Mouse (Mus musculus): ENCODE measurements around the gene Oprl1. TPM values are rescaled to one million over a fixed set of nuclear protein-coding genes. Genes with fewer than 3 reads are reported as not detected.
A peak's percentile ranks its signal among the peaks of the same experiment; 100 is the strongest.

Oprl1 gene
- polyA plus RNA-seq, 1 experiment from 2014 or later: 17.3 TPM

DNA sequence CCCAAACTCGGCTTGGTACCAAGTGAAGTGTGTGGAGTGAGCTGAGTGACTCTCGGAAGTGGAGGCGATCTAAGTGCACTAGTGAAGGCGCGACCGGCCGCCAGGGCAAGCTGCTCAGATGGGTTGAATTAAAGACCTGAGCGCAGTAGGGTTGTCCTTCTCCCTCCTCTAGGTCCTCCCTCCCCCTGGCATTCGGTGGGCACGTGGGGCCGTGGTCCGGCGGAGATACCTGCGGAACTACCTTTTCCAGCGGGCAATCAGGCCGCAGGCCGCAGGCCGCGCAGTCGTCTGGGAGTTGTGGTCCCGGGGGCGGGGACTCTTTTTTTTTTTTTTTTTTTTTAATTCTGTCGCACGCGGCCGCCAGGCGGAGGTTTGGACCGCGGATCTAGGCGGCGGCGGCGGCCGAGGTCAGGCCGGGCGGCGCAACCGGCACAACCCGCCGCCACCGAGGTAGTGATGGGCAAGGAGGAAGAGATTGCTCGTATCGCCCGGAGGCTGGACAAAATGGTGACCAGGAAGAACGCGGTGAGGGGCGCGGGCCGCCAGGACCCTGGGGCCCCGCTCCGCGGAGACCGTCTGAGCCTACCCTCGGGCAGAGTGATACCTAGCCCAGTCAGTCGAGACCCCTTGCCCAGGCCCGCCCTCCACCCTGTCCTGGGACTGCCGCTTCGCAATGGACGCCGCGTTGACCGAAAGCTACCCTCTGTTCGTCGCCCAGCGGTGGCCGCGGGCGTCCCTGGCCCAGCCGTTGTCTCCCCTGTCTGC, 34.7 kb upstream of the Oprl1 start, which contains the start of gene Tcea2:
Gene Tcea2, plus strand, starts transcription at position 360 of the 765 bp plus-strand sequence.
- peak within 1 kb of the TSS; percentile 91 for H3K27ac ChIP-seq
- H3K9me3 ChIP-seq: no peaks in the 10 kb centered on the region
- DNase-seq (ENCODE audit: low spot score): peak; percentile 82
- 0 out of 2 replicates have a peak, but pooled peaks cover 6% of the 10 kb centered on the region for H3K27me3 ChIP-seq (ENCODE audit: insufficient read depth, poor library complexity, severe bottlenecking)
- peak within 1 kb of the TSS; percentile 65 for H3K4me3 ChIP-seq
- peaks cover 47% of the 10 kb centered on the region for H3K4me1 ChIP-seq (replicated peaks)
- H3K36me3 ChIP-seq: 0 out of 2 replicates have a peak, but pooled peaks cover 8% of the 10 kb centered on the region
- WGBS: under 1% methylated on average over 69 of the region's 69 CpGs

DNA sequence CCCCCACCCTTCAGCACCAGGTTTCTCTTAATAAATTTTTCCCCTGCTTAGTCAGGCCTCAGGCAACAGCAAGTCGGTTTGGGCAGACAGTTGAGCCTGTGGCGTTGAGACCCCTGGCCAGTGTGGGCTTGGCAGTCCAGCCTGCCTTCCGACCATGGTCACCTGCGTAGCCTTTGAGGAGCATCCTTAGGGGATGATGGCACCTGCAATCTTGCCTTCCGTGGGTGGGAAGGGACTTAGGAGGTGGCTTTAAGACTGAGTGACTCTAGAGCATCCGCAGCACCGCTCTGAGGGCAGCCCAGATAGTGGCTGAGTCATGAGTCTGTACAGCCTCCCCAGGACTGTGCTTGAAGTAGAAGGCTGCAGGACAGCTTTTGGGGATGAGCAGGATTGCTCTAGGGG, 34.1 kb upstream of the Oprl1 start:
- H3K27ac ChIP-seq: peak overlapping the region; percentile 91
- DNase-seq (ENCODE audit: low spot score): no peak
- 0 out of 2 replicates have a peak, but pooled peaks cover 6% of the 10 kb centered on the region for H3K27me3 ChIP-seq (ENCODE audit: insufficient read depth, poor library complexity, severe bottlenecking)
- peaks cover 41% of the 10 kb centered on the region for H3K4me1 ChIP-seq (replicated peaks)
- no peaks in the 10 kb centered on the region for H3K9me3 ChIP-seq
- H3K36me3 ChIP-seq: peaks cover 11% of the 10 kb centered on the region
- WGBS: 23% methylated on average over 7 of the region's 7 CpGs
- peak overlapping the region; percentile 65 for H3K4me3 ChIP-seq

DNA sequence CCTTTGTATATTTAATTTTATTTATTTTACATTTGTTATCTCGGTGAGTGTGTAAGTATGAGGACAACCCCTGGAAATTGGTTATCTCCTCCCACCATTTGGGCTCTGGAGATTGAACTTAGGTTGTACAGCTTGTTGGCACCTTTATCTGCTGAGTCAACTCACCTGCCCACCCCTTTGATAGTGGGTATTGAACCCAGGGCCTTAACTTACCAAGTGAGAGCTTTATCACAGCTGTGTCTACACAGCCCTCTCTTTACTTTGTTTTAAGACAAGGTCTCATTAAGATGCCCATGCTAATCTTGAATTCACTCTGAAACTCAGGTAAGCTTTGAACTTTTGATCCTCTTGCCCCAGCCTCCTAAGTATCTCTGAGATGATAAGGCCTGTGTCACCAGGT, 32.8 kb upstream of the Oprl1 start:
- no peak for DNase-seq (ENCODE audit: low spot score)
- Histone ChIP-seq H3K27me3 (ENCODE audit: insufficient read depth, poor library complexity, severe bottlenecking) (0 out of 2 replicates have a peak, but pooled peaks cover 6% of the 10 kb centered on the region), H3K4me1 (replicated peaks) (peaks cover 29% of the 10 kb centered on the region), H3K9me3 (no peaks in the 10 kb centered on the region), H3K36me3 (peaks cover 23% of the 10 kb centered on the region), H3K4me3 (no peak overlapping the region), H3K27ac (no peak overlapping the region)
- 97% methylated on average over 1 of the region's 1 CpGs for WGBS

DNA sequence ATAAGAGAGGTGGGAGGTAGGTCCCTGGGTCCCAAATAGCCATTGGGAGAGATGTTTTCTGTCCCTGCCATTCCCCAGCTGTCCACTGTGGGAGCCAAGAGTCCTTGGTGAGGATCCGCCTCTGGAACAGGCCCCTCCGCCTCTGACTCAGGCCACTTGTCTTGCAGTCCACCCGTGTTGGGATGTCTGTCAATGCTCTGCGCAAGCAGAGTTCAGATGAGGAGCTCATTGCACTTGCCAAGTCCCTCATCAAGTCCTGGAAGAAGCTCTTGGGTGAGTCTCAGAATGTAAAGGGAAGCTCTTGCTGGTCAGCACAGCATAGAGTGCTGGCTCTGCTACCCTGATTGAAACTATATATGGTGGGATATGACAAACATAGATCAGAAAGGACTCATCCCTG, 31.4 kb upstream of the Oprl1 start:
- Histone ChIP-seq H3K36me3 (peaks cover 37% of the 10 kb centered on the region), H3K9me3 (no peaks in the 10 kb centered on the region), H3K4me1 (replicated peaks) (peaks cover 24% of the 10 kb centered on the region), H3K27ac (no peak overlapping the region), H3K27me3 (ENCODE audit: insufficient read depth, poor library complexity, severe bottlenecking) (0 out of 2 replicates have a peak, but pooled peaks cover 6% of the 10 kb centered on the region), H3K4me3 (no peak overlapping the region)
- WGBS: 63% methylated on average over 4 of the region's 4 CpGs
- DNase-seq (ENCODE audit: low spot score): no peak

DNA sequence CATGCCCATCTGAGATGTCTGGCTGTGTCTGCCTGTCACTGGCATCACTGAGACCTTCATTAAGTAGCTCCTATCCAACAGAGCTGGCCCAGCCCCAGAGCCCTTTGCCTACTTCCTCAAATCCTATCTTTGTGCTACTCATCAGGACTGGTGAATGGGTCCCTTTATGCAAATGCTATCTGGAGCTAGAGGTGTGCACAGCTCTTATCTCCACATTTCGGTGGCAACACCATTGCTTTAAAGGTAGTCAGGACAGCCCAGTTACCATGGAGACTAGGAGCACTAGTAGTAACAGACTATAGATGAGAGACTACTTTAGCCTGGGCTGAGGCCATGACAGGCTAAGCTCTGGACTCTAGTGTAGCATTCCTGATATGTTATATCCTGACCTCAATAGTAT, 30.1 kb upstream of the Oprl1 start:
- H3K27ac ChIP-seq: no peak overlapping the region
- no peak overlapping the region for H3K4me3 ChIP-seq
- peaks cover 51% of the 10 kb centered on the region for H3K36me3 ChIP-seq
- no peak for DNase-seq (ENCODE audit: low spot score)
- WGBS: 88% methylated on average over 1 of the region's 1 CpGs
- H3K4me1 ChIP-seq (replicated peaks): peaks cover 15% of the 10 kb centered on the region
- H3K9me3 ChIP-seq: no peaks in the 10 kb centered on the region
- 0 out of 2 replicates have a peak, but pooled peaks cover 6% of the 10 kb centered on the region for H3K27me3 ChIP-seq (ENCODE audit: insufficient read depth, poor library complexity, severe bottlenecking)

DNA sequence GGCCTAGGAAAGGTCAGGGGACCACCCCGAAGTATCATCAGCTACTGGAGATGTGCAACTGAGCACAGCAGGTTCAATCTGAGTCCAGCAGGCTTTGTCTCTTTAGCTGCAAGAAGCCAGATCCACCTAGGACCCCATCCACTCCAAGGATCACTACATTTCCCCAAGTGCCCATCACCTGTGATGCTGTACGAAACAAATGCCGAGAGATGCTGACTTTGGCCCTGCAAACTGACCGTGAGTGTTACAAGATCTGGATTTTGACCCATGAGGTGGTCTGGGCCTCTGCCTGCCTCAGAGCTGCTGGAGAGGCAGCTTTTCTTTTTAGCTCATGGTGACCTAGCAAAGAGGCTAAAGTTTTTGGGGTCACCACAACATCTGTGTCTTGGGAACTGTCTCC, 29.1 kb upstream of the Oprl1 start:
- H3K4me1 ChIP-seq (replicated peaks): peaks cover 7% of the 10 kb centered on the region
- 97% methylated on average over 4 of the region's 4 CpGs for whole genome bisulfite sequencing
- H3K27ac ChIP-seq: no peak overlapping the region
- DNase-seq (ENCODE audit: low spot score): no peak
- H3K36me3 ChIP-seq: peaks cover 60% of the 10 kb centered on the region
- H3K4me3 ChIP-seq: no peak overlapping the region
- 0 out of 2 replicates have a peak, but pooled peaks cover 5% of the 10 kb centered on the region for H3K27me3 ChIP-seq (ENCODE audit: insufficient read depth, poor library complexity, severe bottlenecking)
- H3K9me3 ChIP-seq: no peaks in the 10 kb centered on the region

DNA sequence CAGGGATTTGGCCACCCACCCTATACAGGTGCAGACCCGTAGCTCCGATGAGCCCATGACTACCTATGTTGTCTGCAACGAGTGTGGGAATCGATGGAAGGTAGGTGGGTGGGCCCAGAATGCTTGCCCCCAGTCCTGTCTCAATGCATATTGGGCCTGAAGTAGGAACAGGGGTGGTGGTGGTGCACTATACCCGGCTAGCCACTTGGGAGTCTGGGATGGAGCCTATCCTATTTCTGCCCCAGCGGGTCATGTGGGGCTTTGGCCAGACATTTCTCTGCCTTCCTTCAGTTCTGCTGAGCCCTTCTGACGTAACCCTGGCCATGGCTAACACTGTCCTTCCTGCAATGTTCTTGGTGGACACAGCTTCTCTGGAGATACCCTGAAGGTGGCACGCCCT, 27.2 kb upstream of the Oprl1 start:
- WGBS: 94% methylated on average over 8 of the region's 8 CpGs
- H3K36me3 ChIP-seq: peaks cover 64% of the 10 kb centered on the region
- H3K27ac ChIP-seq: no peak overlapping the region

DNA sequence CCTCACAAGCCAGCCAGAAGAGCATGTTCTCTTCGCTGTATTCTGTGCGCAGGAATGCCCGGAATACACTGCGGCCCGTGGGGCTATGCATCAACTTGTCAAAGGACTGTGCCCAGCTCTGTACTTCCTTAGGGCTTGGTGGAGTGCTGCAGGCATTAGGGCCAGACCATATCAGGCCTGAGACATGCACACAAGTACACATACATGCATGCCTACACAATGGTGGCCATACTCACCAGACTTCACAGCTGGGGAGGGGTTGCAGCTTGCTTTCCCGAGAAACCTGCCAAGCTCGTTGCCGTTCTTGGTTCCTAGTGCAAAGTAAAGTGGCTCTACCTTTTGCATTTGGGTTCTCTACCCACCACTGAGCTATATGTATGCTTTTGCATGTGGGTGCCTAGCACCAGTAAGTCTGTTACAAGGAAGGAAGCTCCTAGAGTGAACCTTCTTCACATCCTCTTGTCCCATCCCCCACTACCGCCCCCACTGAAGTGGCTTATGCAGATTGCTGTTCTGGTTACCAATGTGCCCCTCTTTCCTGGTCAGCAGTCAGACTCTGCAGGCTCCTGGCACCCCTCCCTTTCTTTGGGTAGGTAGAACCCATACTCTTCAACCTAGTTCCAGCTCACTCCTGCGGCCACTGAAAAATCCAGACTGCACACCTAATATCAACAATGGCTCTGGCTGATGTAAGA, 25.2 kb upstream of the Oprl1 start:
- no peaks in the 10 kb centered on the region for H3K9me3 ChIP-seq
- WGBS: 92% methylated on average over 10 of the region's 10 CpGs
- H3K27ac ChIP-seq: no peak overlapping the region
- 0 out of 2 replicates have a peak, but pooled peaks cover under 1% of the 10 kb centered on the region for H3K27me3 ChIP-seq (ENCODE audit: insufficient read depth, poor library complexity, severe bottlenecking)
- peaks cover 62% of the 10 kb centered on the region for H3K36me3 ChIP-seq
- H3K4me1 ChIP-seq (replicated peaks): peaks cover 23% of the 10 kb centered on the region
- DNase-seq (ENCODE audit: low spot score): no peak
- no peak overlapping the region for H3K4me3 ChIP-seq

More for the DNA sequence above, 27.2 kb upstream of the Oprl1 start:
- no peaks in the 10 kb centered on the region for H3K9me3 ChIP-seq
- no peak overlapping the region for H3K4me3 ChIP-seq
- peaks cover 5% of the 10 kb centered on the region for H3K4me1 ChIP-seq (replicated peaks)
- no peaks in the 10 kb centered on the region for H3K27me3 ChIP-seq (ENCODE audit: insufficient read depth, poor library complexity, severe bottlenecking)
- peak; percentile 1 for DNase-seq (ENCODE audit: low spot score)

DNA sequence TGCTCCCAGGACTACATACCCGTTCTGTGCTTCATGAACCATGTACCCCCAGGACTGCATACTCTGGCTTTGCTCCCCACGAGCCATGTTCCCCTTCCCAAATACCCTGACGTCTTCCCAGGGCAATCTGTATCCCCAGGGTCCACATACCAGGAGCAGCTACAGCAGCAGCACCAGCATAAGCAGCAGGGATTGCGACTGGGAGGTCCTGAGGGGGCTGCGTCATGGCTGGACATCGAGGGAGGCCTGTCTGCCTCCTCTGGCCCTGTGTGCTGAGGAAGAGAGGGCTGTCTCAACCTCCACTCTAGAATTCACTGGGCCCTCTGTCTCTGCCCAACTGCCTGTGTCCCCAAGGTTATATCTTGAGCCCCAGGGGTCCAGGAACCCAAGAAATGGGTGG, 23.7 kb upstream of the Oprl1 start:
- 89% methylated on average over 6 of the region's 6 CpGs for WGBS
- Histone ChIP-seq H3K27ac (no peak overlapping the region), H3K36me3 (peaks cover 50% of the 10 kb centered on the region), H3K4me3 (no peak overlapping the region), H3K9me3 (no peaks in the 10 kb centered on the region), H3K27me3 (ENCODE audit: insufficient read depth, poor library complexity, severe bottlenecking) (peaks cover 13% of the 10 kb centered on the region), H3K4me1 (replicated peaks) (peaks cover 23% of the 10 kb centered on the region)
- DNase-seq (ENCODE audit: low spot score): no peak

DNA sequence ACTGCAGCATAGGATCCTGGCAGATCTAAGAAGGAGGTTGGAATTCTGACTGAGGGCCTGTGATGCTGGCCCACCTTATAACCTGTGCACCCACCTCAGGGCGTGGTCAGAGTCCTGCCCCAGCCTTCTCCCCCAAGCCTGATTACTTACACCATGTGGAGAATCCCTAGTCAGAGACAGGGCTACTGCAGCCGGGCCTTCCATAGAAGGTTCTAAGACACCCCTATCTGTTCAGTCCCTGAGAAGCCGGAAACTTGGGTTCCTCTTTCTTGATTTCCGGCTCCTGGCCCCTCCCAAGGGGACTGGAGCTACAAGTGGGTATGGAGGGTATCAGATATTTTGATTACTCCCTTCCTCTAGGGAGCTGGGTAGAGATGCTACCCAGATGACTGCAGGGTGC, 23.2 kb upstream of the Oprl1 start:
- Histone ChIP-seq H3K9me3 (no peaks in the 10 kb centered on the region), H3K36me3 (peaks cover 45% of the 10 kb centered on the region), H3K27ac (no peak overlapping the region), H3K27me3 (ENCODE audit: insufficient read depth, poor library complexity, severe bottlenecking) (peaks cover 18% of the 10 kb centered on the region), H3K4me1 (replicated peaks) (peaks cover 23% of the 10 kb centered on the region), H3K4me3 (no peak overlapping the region)
- 86% methylated on average over 4 of the region's 4 CpGs for WGBS
- no peak for DNase-seq (ENCODE audit: low spot score)

DNA sequence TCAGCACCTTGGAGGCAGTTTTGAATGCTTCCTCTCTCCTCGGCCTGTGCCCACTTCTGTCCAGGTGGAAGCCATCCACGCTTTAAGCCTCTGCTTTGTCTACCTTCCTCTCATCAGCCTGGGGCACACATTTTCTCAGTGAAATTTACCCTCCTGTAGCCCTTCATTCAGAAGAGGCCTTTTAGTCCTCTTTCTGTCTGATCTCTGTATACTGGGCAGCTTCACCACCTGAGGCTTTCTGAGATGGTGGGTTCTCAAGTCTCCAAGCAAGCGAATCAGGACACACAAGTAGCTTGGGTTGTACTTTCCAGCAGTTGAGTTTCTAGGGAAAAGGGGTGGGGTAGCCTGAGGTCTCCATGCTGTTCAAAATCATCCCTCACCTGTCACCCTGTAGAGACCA, 22.5 kb upstream of the Oprl1 start:
- no peak for DNase-seq (ENCODE audit: low spot score)

DNA sequence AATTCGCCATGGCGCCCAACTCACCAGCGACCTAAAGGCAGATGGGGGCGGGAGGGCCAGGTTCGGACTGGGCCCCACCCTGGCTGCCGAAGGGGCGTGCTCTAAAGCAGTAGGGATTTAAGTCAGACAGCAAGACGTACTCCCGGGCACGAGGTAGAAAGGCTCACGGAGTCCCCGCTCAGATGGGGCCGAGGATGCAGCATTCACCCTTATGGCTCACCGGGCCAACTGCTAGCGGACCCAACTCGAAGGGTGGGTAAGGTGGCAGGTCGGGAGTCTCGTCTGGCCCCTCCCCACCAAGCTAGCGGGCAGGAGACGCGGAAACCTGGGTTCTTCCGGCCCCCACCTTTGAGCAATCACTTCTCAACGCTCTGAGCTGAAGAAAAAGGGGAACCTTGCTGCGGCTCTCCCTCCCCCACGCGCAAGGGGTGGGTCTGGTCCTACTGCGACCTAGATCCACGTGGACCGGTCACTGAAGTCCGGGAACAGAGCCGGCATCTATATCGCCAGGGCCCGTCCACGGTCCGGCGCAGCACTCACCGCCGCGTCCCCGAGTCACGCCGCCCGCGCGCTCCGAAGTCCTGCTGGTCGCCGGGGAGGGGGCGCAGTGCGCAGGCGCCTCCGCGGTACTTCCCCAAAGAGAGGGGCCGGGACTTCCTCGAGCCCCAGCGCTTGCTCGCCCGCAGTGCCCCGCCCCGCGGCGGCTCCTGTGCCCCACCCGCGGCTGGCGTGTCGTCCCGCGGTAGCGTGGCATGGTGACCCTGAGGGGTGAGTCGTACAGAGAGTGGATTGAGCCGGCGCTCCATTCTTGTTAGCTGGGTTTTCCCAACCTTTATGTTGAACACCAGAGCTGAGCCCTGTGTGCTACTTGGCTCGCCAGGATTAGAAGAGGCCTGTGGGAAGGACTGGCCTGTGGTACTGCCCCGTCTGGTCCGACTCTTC, 21.2 kb upstream of the Oprl1 start, which contains the start of gene Rgs19:
Gene Rgs19, minus strand, starts transcription at position 639 of the 942 bp plus-strand sequence.
- under 1% methylated on average over 69 of the region's 75 CpGs for WGBS
- DNase-seq (ENCODE audit: low spot score): peak; percentile 83
- Histone ChIP-seq H3K9me3 (no peaks in the 10 kb centered on the region), H3K36me3 (peaks cover 25% of the 10 kb centered on the region), H3K27me3 (ENCODE audit: insufficient read depth, poor library complexity, severe bottlenecking) (peaks cover 27% of the 10 kb centered on the region), H3K27ac (peak within 1 kb of the TSS; percentile 93), H3K4me3 (peak within 1 kb of the TSS; percentile 82), H3K4me1 (replicated peaks) (peaks cover 23% of the 10 kb centered on the region)

More for the DNA sequence above, 22.5 kb upstream of the Oprl1 start:
- H3K27me3 ChIP-seq (ENCODE audit: insufficient read depth, poor library complexity, severe bottlenecking): peaks cover 25% of the 10 kb centered on the region
- no peak overlapping the region for H3K27ac ChIP-seq
- H3K36me3 ChIP-seq: peaks cover 38% of the 10 kb centered on the region
- H3K9me3 ChIP-seq: no peaks in the 10 kb centered on the region
- 91% methylated on average over 3 of the region's 3 CpGs for WGBS
- H3K4me3 ChIP-seq: peak overlapping the region; percentile 82
- peaks cover 23% of the 10 kb centered on the region for H3K4me1 ChIP-seq (replicated peaks)

Data from hindbrain, embryonic 10.5 days (tissue).